Mouse (Mus musculus): Measurements from ENCODE around the gene Tas2r129. TPM values are rescaled to one million over a fixed set of nuclear protein-coding genes. Genes with fewer than 3 reads are reported as not detected.

The Tas2r129 gene
- not detected for polyA plus RNA-seq (2015; fragmentation: Illumina TruSeq; extraction: RNeasy Lipid Tissue Mini Kit (QIAGEN cat#74804); ENCODE audit: low read depth, low replicate concordance)

DNA sequence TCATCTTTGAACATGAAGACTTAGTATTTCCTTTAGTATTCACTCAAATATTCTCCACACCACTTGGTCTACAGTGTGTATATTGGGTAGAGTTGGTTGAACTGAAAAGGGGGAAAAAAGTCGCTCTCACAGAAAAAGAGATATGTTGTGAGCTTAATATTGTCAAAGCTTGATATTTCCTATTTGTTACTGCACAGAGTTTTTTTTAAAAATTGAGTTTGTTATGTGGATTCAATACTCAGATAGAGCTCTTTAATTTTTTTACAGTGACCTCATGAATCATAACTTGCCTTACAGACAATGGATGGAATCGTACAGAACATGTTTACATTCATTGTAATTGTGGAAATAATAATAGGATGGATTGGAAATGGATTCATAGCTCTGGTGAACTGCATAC, at the start of gene Tas2r129:
Gene Tas2r129, plus strand, starts transcription at position 301 of the 400 bp plus-strand sequence.

DNA sequence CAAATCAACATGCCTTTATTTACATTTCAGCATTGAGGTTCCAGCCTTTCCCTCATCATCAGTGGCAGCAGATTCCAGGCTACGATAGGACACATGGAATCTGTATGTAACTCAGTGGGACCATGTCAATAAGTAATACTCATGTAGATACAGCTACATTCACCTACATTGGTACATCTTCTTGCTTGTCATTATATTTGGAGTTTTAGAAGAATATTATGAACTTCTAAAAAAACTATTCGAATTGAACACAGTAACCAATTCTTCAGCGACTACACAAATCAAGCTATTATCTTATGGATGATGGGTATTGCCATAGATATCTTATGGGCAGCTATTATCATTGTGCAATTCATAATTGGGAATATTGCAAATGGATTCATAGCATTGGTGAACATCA, 41.6 kb upstream of the Tas2r129 start, which contains the start of gene Tas2r125:
Gene Tas2r125, plus strand, starts transcription at position 301 of the 400 bp plus-strand sequence.

DNA sequence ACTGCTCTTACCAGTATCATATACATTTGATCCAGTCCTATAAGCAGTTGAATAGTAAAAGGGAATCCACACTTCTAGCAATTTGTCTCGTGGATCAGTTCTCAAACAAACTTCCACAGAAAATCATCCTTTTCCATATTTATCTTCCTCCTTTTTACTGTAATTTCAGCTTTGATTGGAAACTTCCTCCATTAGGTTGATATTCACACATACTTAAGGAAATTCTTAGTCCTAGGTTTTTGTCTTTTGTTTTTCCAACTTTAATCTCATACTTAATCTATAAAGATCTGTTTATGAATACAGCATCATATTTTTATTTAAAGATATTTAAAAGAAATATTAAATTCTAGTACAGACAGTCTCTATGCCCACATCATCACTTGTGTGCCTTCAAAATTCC, 6.9 kb downstream of the Tas2r129 start, which contains the start of gene Tas2r131:
Gene Tas2r131, minus strand, starts transcription at position 101 of the 400 bp plus-strand sequence.

DNA sequence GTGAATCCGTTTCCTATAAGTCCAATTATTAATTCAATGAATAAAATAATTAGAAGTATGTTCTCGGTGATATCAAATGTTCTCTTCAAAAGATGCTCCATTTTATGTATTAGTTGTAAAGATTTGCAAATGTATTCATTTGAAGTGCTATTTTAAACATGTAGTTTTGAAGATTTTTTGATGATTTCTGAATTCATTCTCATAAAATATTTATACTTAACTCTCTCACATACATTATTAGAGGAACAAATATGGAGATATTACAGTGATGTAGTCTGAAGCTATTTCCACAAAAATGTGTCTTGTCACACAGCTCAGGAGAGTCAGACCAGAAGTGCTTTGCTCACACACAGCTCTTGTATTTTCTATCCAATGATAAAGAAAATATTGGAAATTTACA, 30.0 kb downstream of the Tas2r129 start, which contains the start of gene Tas2r109:
Gene Tas2r109, minus strand, starts transcription at position 101 of the 400 bp plus-strand sequence.

Other genes with a start within 250 kb of the Tas2r129 start
- not detected for gene Tas2r122, start 239.2 kb upstream of the Tas2r129 start, polyA plus RNA-seq (2015; fragmentation: Illumina TruSeq; extraction: RNeasy Lipid Tissue Mini Kit (QIAGEN cat#74804); ENCODE audit: low read depth, low replicate concordance)
- not detected for gene Tas2r115, start 213.1 kb upstream of the Tas2r129 start, polyA plus RNA-seq (2015; fragmentation: Illumina TruSeq; extraction: RNeasy Lipid Tissue Mini Kit (QIAGEN cat#74804); ENCODE audit: low read depth, low replicate concordance)
- not detected for gene Tas2r124, start 196.4 kb upstream of the Tas2r129 start, polyA plus RNA-seq (2015; fragmentation: Illumina TruSeq; extraction: RNeasy Lipid Tissue Mini Kit (QIAGEN cat#74804); ENCODE audit: low read depth, low replicate concordance)
- gene Tas2r102, start 189.0 kb upstream of the Tas2r129 start, polyA plus RNA-seq (2015; fragmentation: Illumina TruSeq; extraction: RNeasy Lipid Tissue Mini Kit (QIAGEN cat#74804); ENCODE audit: low read depth, low replicate concordance), result not detected
- gene Tas2r136, start 172.9 kb upstream of the Tas2r129 start, polyA plus RNA-seq (2015; fragmentation: Illumina TruSeq; extraction: RNeasy Lipid Tissue Mini Kit (QIAGEN cat#74804); ENCODE audit: low read depth, low replicate concordance), result not detected
- gene Tas2r117, start 148.3 kb upstream of the Tas2r129 start, polyA plus RNA-seq (2015; fragmentation: Illumina TruSeq; extraction: RNeasy Lipid Tissue Mini Kit (QIAGEN cat#74804); ENCODE audit: low read depth, low replicate concordance), result not detected
- not detected for gene Tas2r123, start 104.0 kb upstream of the Tas2r129 start, polyA plus RNA-seq (2015; fragmentation: Illumina TruSeq; extraction: RNeasy Lipid Tissue Mini Kit (QIAGEN cat#74804); ENCODE audit: low read depth, low replicate concordance)
- gene Tas2r116, start 95.7 kb upstream of the Tas2r129 start, polyA plus RNA-seq (2015; fragmentation: Illumina TruSeq; extraction: RNeasy Lipid Tissue Mini Kit (QIAGEN cat#74804); ENCODE audit: low read depth, low replicate concordance), result not detected
- not detected for gene Tas2r110, start 83.1 kb upstream of the Tas2r129 start, polyA plus RNA-seq (2015; fragmentation: Illumina TruSeq; extraction: RNeasy Lipid Tissue Mini Kit (QIAGEN cat#74804); ENCODE audit: low read depth, low replicate concordance)
- not detected for gene Tas2r113, start 58.1 kb upstream of the Tas2r129 start, polyA plus RNA-seq (2015; fragmentation: Illumina TruSeq; extraction: RNeasy Lipid Tissue Mini Kit (QIAGEN cat#74804); ENCODE audit: low read depth, low replicate concordance)
- gene Tas2r125, start 41.5 kb upstream of the Tas2r129 start, polyA plus RNA-seq (2015; fragmentation: Illumina TruSeq; extraction: RNeasy Lipid Tissue Mini Kit (QIAGEN cat#74804); ENCODE audit: low read depth, low replicate concordance), result not detected
- not detected for gene Tas2r131, start 6.8 kb downstream of the Tas2r129 start, polyA plus RNA-seq (2015; fragmentation: Illumina TruSeq; extraction: RNeasy Lipid Tissue Mini Kit (QIAGEN cat#74804); ENCODE audit: low read depth, low replicate concordance)
- gene Tas2r109, start 29.9 kb downstream of the Tas2r129 start, polyA plus RNA-seq (2015; fragmentation: Illumina TruSeq; extraction: RNeasy Lipid Tissue Mini Kit (QIAGEN cat#74804); ENCODE audit: low read depth, low replicate concordance), result not detected
- not detected for gene Tas2r103, start 86.0 kb downstream of the Tas2r129 start, polyA plus RNA-seq (2015; fragmentation: Illumina TruSeq; extraction: RNeasy Lipid Tissue Mini Kit (QIAGEN cat#74804); ENCODE audit: low read depth, low replicate concordance)
- gene Tas2r140, start 104.7 kb downstream of the Tas2r129 start, polyA plus RNA-seq (2015; fragmentation: Illumina TruSeq; extraction: RNeasy Lipid Tissue Mini Kit (QIAGEN cat#74804); ENCODE audit: low read depth, low replicate concordance), result not detected
- 146 TPM for gene Smim10l1, start 153.8 kb downstream of the Tas2r129 start, polyA plus RNA-seq (2015; fragmentation: Illumina TruSeq; extraction: RNeasy Lipid Tissue Mini Kit (QIAGEN cat#74804); ENCODE audit: low read depth, low replicate concordance)

All from brain, adult 10 weeks (tissue).